In genomic region chr12:9919433-9919832, GRCm38 (mm10) we compare ENCODE assay signal across 20 mouse cellular contexts.
DNase-seq lines count a peak whose midpoint lies in the region; ATAC-seq and TF ChIP-seq lines count a peak whose summit lies in the region.
"Had no signal": no experiment of that assay in that cellular context is flagged by ENCODE, and none has a peak within 500 bp of the region (broad histone marks: within the 10 kb centered on the region; RNA-seq: fewer than 3 reads in every experiment).

No protein-coding gene starts in this region.

- H3K4me1 ChIP-seq in hindbrain, postnatal 0 days (ENCODE audit: insufficient read depth, low read length), result no peaks in the 10 kb centered on the region
- H3K4me1 ChIP-seq in hindbrain, embryonic 12.5 days, result no peaks in the 10 kb centered on the region
- H3K4me1 ChIP-seq: embryonic facial prominence, embryonic 15.5 days; heart, embryonic 15.5 days; intestine, embryonic 15.5 days; limb, embryonic 15.5 days; liver, embryonic 15.5 days; stomach, embryonic 15.5 days had no signal

- ATAC-seq in hindbrain, postnatal 0 days, result peak; percentile 82
- no peak for ATAC-seq in hindbrain, embryonic 12.5 days (ENCODE audit: low FRiP score)
- ATAC-seq in cerebellum, adult (ENCODE audit: insufficient number of reproducible peaks, low FRiP score, low TSS enrichment), result peak; percentile 88
- ATAC-seq: intestine, embryonic 15.5 days had no signal

- H3K4me3 ChIP-seq in hindbrain, postnatal 0 days (ENCODE audit: low read length), result no peak overlapping the region
- no peak overlapping the region for H3K4me3 ChIP-seq in hindbrain, embryonic 12.5 days
- H3K4me3 ChIP-seq: embryonic facial prominence, embryonic 15.5 days; heart, embryonic 15.5 days; intestine, embryonic 15.5 days; limb, embryonic 15.5 days; liver, embryonic 15.5 days; stomach, embryonic 15.5 days had no signal

- H3K36me3 ChIP-seq in hindbrain, postnatal 0 days (ENCODE audit: insufficient read depth, low read length), result no peaks in the 10 kb centered on the region
- no peaks in the 10 kb centered on the region for H3K36me3 ChIP-seq in hindbrain, embryonic 12.5 days
- H3K36me3 ChIP-seq: embryonic facial prominence, embryonic 15.5 days; heart, embryonic 15.5 days; intestine, embryonic 15.5 days; limb, embryonic 15.5 days; liver, embryonic 15.5 days; stomach, embryonic 15.5 days had no signal

- H3K4me2 ChIP-seq in hindbrain, postnatal 0 days (ENCODE audit: low read depth, low read length), result no peak overlapping the region
- no peak overlapping the region for H3K4me2 ChIP-seq in hindbrain, embryonic 12.5 days (replicated peaks)
- H3K4me2 ChIP-seq: embryonic facial prominence, embryonic 15.5 days; heart, embryonic 15.5 days; intestine, embryonic 15.5 days; limb, embryonic 15.5 days; liver, embryonic 15.5 days; midbrain, embryonic 11.5 days; stomach, embryonic 15.5 days had no signal

- H3K27me3 ChIP-seq in hindbrain, postnatal 0 days (ENCODE audit: insufficient read depth, low read length), result no peaks in the 10 kb centered on the region
- H3K27me3 ChIP-seq in hindbrain, embryonic 12.5 days, result no peaks in the 10 kb centered on the region
- H3K27me3 ChIP-seq: embryonic facial prominence, embryonic 15.5 days; heart, embryonic 15.5 days; intestine, embryonic 15.5 days; limb, embryonic 15.5 days; liver, embryonic 15.5 days; stomach, embryonic 15.5 days had no signal

- H3K9ac ChIP-seq in hindbrain, postnatal 0 days (replicated peaks; ENCODE audit: low read length), result no peak overlapping the region
- no peak overlapping the region for H3K9ac ChIP-seq in hindbrain, embryonic 12.5 days
- H3K9ac ChIP-seq: embryonic facial prominence, embryonic 15.5 days; heart, embryonic 15.5 days; intestine, embryonic 15.5 days; limb, embryonic 15.5 days; liver, embryonic 15.5 days; stomach, embryonic 15.5 days had no signal

- peak; percentile 26 for DNase-seq in hindbrain, postnatal 0 days (ENCODE audit: low spot score)
- peak; percentile 90 for DNase-seq in brain, adult 2 months (ENCODE audit: low read depth, low spot score)
- DNase-seq in cerebellum, adult 9-11 months, result peak; percentile 79
- DNase-seq in kidney, postnatal 36 days, result no peak
- no peak for DNase-seq in layer of hippocampus, adult 9-11 months
- DNase-seq: adrenal gland, adult 2 months; gastrocnemius, postnatal 25 days; kidney, adult 9 months; kidney, postnatal 4 days; layer of hippocampus, postnatal 36 days had no signal

- H3K9me3 ChIP-seq in hindbrain, postnatal 0 days (ENCODE audit: low read length), result no peaks in the 10 kb centered on the region
- peaks cover 3% of the 10 kb centered on the region; the same call in 1 of the 2 replicates for H3K9me3 ChIP-seq in hindbrain, embryonic 12.5 days (replicated peaks)
- H3K9me3 ChIP-seq: embryonic facial prominence, embryonic 15.5 days; heart, embryonic 15.5 days; intestine, embryonic 15.5 days; limb, embryonic 15.5 days; liver, embryonic 15.5 days; stomach, embryonic 15.5 days had no signal

- TF ChIP-seq CTCF in hindbrain, postnatal 0 days (IDR thresholded peaks at IDR 0.05; ENCODE audit: low read depth), result no peak

- no peak overlapping the region for H3K27ac ChIP-seq in hindbrain, postnatal 0 days
- no peak overlapping the region for H3K27ac ChIP-seq in hindbrain, embryonic 12.5 days
- H3K27ac ChIP-seq: embryonic facial prominence, embryonic 15.5 days; heart, embryonic 15.5 days; intestine, embryonic 15.5 days; limb, embryonic 15.5 days; liver, embryonic 15.5 days; macrophage; stomach, embryonic 15.5 days had no signal

- WGBS in hindbrain, postnatal 0 days, result 59% methylated on average over 4 of the region's 4 CpGs
- WGBS in hindbrain, embryonic 12.5 days, result 76% methylated on average over 4 of the region's 4 CpGs

Comparison
In these comparisons a context has a peak if more than half of its experiments do, and no peak if none do; other contexts are left out.
1. DNase-seq: peak in hindbrain, postnatal 0 days (single experiment), brain, adult 2 months (single experiment) and cerebellum, adult 9-11 months (single experiment); none in kidney, postnatal 36 days (0 of 2) and layer of hippocampus, adult 9-11 months (single experiment).